In the genomic region with DNA sequence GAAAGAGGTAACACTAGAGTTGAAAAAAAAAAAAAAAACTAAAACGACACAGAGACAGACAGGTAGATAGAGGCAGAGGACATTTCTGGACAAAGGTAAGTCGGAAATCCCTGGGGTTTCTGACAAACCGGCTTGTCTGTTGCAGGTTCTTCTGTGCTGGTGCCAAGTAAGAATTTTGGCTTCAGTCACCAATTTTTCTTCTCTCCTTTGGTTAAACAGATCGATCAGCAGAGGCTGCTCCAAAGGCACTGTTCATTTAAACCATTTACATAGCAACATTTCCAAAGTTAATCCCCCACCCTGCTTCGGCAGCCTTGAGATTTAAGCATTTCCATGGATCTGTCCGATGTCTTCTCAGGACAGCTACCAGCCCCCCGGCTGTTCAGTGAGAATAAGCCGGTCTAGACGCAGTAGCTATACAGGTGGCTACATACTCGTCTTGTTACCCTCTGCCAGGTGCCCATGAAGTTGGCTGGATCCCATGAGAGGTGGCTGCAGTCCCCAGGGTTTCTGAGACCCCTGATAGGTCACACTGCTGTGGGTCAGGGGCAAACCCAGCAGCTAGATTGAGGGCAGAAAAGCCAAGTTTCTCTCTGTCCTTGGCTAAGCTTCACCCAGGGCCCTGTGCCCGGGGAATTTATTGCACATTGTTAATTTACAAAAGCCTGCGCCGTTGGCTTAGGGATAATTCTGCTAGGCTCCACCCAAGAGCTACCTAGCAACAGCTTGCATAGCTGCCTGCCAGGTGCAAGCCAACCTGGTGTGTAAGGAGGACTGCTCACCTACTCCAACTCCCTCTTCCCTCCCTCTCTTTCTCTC, we compare ENCODE assay signal across 14 mouse cellular contexts.
DNase-seq lines count a peak whose midpoint lies in the region; ATAC-seq and TF ChIP-seq lines count a peak whose summit lies in the region.
"Had no signal": no experiment of that assay in that cellular context is flagged by ENCODE, and none has a peak within 500 bp of the region (broad histone marks: within the 10 kb centered on the region; RNA-seq: fewer than 3 reads in every experiment).

No protein-coding gene starts in this region.

- ATAC-seq in heart, embryonic 13.5 days (ENCODE audit: extremely low read depth, insufficient number of reproducible peaks, low FRiP score, low TSS enrichment) = no peak
- ATAC-seq in heart, embryonic 12.5 days (ENCODE audit: insufficient number of reproducible peaks, low FRiP score) = no peak
- no peak for ATAC-seq in midbrain, postnatal 0 days (ENCODE audit: low FRiP score)
- no peak for ATAC-seq in midbrain, embryonic 14.5 days (ENCODE audit: low FRiP score, low TSS enrichment)
- no peak for ATAC-seq in neural tube, embryonic 15.5 days (ENCODE audit: low FRiP score)
- no peak for ATAC-seq in liver, embryonic 11.5 days (replicated peaks; ENCODE audit: low FRiP score)

- no peaks in the 10 kb centered on the region for H3K36me3 ChIP-seq in heart, embryonic 13.5 days
- no peaks in the 10 kb centered on the region for H3K36me3 ChIP-seq in heart, embryonic 12.5 days
- H3K36me3 ChIP-seq in midbrain, postnatal 0 days (ENCODE audit: insufficient read depth, low read length) = no peaks in the 10 kb centered on the region
- no peaks in the 10 kb centered on the region for H3K36me3 ChIP-seq in midbrain, embryonic 14.5 days (ENCODE audit: control insufficient read depth, insufficient read depth, low read length)
- no peaks in the 10 kb centered on the region for H3K36me3 ChIP-seq in neural tube, embryonic 15.5 days
- no peaks in the 10 kb centered on the region for H3K36me3 ChIP-seq in liver, embryonic 11.5 days (ENCODE audit: control insufficient read depth, insufficient read depth, low read length)
- H3K36me3 ChIP-seq: liver, embryonic 15.5 days; neural tube, embryonic 12.5 days had no signal

- peaks cover 49% of the 10 kb centered on the region for H3K27me3 ChIP-seq in heart, embryonic 13.5 days (replicated peaks)
- H3K27me3 ChIP-seq in heart, embryonic 12.5 days (replicated peaks) = peaks cover 28% of the 10 kb centered on the region
- peaks cover 6% of the 10 kb centered on the region; the same call in 1 of the 2 replicates for H3K27me3 ChIP-seq in midbrain, postnatal 0 days (ENCODE audit: insufficient read depth, low read length)
- no peaks in the 10 kb centered on the region for H3K27me3 ChIP-seq in midbrain, embryonic 14.5 days (ENCODE audit: control insufficient read depth, insufficient read depth, low read length)
- H3K27me3 ChIP-seq in neural tube, embryonic 15.5 days (replicated peaks) = no peaks in the 10 kb centered on the region
- H3K27me3 ChIP-seq in liver, embryonic 11.5 days (replicated peaks; ENCODE audit: control insufficient read depth, insufficient read depth, low read length) = no peaks in the 10 kb centered on the region; the same call in 1 of the 2 replicates
- H3K27me3 ChIP-seq: neural tube, embryonic 12.5 days; Patski had no signal

- 0 out of 2 replicates have a peak overlapping the region, but pooled peaks have one; percentile 64 for H3K4me2 ChIP-seq in heart, embryonic 13.5 days
- H3K4me2 ChIP-seq in heart, embryonic 12.5 days = no peak overlapping the region
- no peak overlapping the region for H3K4me2 ChIP-seq in midbrain, postnatal 0 days (ENCODE audit: low read depth, low read length, poor library complexity, severe bottlenecking)
- H3K4me2 ChIP-seq in midbrain, embryonic 14.5 days (ENCODE audit: low read length) = no peak overlapping the region
- H3K4me2 ChIP-seq in neural tube, embryonic 15.5 days = peak overlapping the region; percentile 42; the same call in 1 of the 2 replicates
- H3K4me2 ChIP-seq in liver, embryonic 11.5 days = no peak overlapping the region
- H3K4me2 ChIP-seq: liver, embryonic 15.5 days had no signal

- H3K9me3 ChIP-seq in heart, embryonic 13.5 days = no peaks in the 10 kb centered on the region
- H3K9me3 ChIP-seq in heart, embryonic 12.5 days (replicated peaks) = no peaks in the 10 kb centered on the region
- no peaks in the 10 kb centered on the region for H3K9me3 ChIP-seq in midbrain, postnatal 0 days (ENCODE audit: low read length)
- no peaks in the 10 kb centered on the region for H3K9me3 ChIP-seq in midbrain, embryonic 14.5 days (ENCODE audit: control insufficient read depth, low read length)
- H3K9me3 ChIP-seq in neural tube, embryonic 15.5 days (replicated peaks) = no peaks in the 10 kb centered on the region
- no peaks in the 10 kb centered on the region for H3K9me3 ChIP-seq in liver, embryonic 11.5 days (ENCODE audit: control insufficient read depth, low read length)
- H3K9me3 ChIP-seq: liver, embryonic 15.5 days; neural tube, embryonic 12.5 days had no signal

- TF ChIP-seq CTCF in midbrain, postnatal 0 days (IDR thresholded peaks at IDR 0.05) = no peak

- 59% methylated on average over 13 of the region's 13 CpGs for WGBS in heart, embryonic 13.5 days
- 59% methylated on average over 13 of the region's 13 CpGs for WGBS in heart, embryonic 12.5 days
- WGBS in midbrain, postnatal 0 days = 36% methylated on average over 13 of the region's 13 CpGs
- 49% methylated on average over 13 of the region's 13 CpGs for WGBS in midbrain, embryonic 14.5 days
- WGBS in neural tube, embryonic 15.5 days = 38% methylated on average over 13 of the region's 13 CpGs
- 58% methylated on average over 13 of the region's 13 CpGs for WGBS in liver, embryonic 11.5 days

- DNase-seq in midbrain, postnatal 0 days (ENCODE audit: low spot score) = peak; percentile 40
- no peak for DNase-seq in midbrain, embryonic 14.5 days
- DNase-seq in cerebellum, postnatal 10 days = peak; percentile 72 to 75
- no peak for DNase-seq in thymus, postnatal 0 days (ENCODE audit: low spot score)
- no peak for DNase-seq in liver, embryonic 11.5 days (ENCODE audit: low spot score)
- DNase-seq: adrenal gland, adult 8-10 months; heart, postnatal 14 days; kidney, adult 11 months had no signal

- 0 out of 2 replicates have a peak, but pooled peaks cover 3% of the 10 kb centered on the region for H3K4me1 ChIP-seq in heart, embryonic 13.5 days
- H3K4me1 ChIP-seq in heart, embryonic 12.5 days (replicated peaks) = no peaks in the 10 kb centered on the region
- H3K4me1 ChIP-seq in midbrain, postnatal 0 days (ENCODE audit: insufficient read depth, low read length) = peaks cover 2% of the 10 kb centered on the region; the same call in 1 of the 2 replicates
- peaks cover 5% of the 10 kb centered on the region; the same call in 1 of the 2 replicates for H3K4me1 ChIP-seq in midbrain, embryonic 14.5 days (ENCODE audit: control insufficient read depth, insufficient read depth, low read length)
- H3K4me1 ChIP-seq in neural tube, embryonic 15.5 days = peaks cover 25% of the 10 kb centered on the region
- no peaks in the 10 kb centered on the region for H3K4me1 ChIP-seq in liver, embryonic 11.5 days (replicated peaks; ENCODE audit: control insufficient read depth, insufficient read depth, low read length)
- H3K4me1 ChIP-seq: liver, embryonic 15.5 days had no signal

- H3K27ac ChIP-seq in heart, embryonic 13.5 days (replicated peaks) = no peak overlapping the region
- H3K27ac ChIP-seq in heart, embryonic 12.5 days (ENCODE audit: poor library complexity, severe bottlenecking) = no peak overlapping the region
- H3K27ac ChIP-seq in midbrain, postnatal 0 days (ENCODE audit: low read depth, low read length) = no peak overlapping the region
- no peak overlapping the region for H3K27ac ChIP-seq in midbrain, embryonic 14.5 days (replicated peaks; ENCODE audit: low read depth, low read length)
- H3K27ac ChIP-seq in neural tube, embryonic 15.5 days (replicated peaks) = no peak overlapping the region
- no peak overlapping the region for H3K27ac ChIP-seq in liver, embryonic 11.5 days (ENCODE audit: low read depth, low read length)
- H3K27ac ChIP-seq: liver, embryonic 15.5 days; neural tube, embryonic 12.5 days had no signal

- no peak overlapping the region for H3K9ac ChIP-seq in heart, embryonic 13.5 days
- H3K9ac ChIP-seq in heart, embryonic 12.5 days = no peak overlapping the region
- H3K9ac ChIP-seq in midbrain, postnatal 0 days (replicated peaks; ENCODE audit: low read length, poor library complexity, severe bottlenecking) = no peak overlapping the region
- no peak overlapping the region for H3K9ac ChIP-seq in midbrain, embryonic 14.5 days (replicated peaks; ENCODE audit: low read length)
- no peak overlapping the region for H3K9ac ChIP-seq in neural tube, embryonic 15.5 days (replicated peaks)
- H3K9ac ChIP-seq in liver, embryonic 11.5 days (ENCODE audit: low read depth, low read length) = no peak overlapping the region
- H3K9ac ChIP-seq: liver, embryonic 15.5 days; neural tube, embryonic 12.5 days had no signal

- no peak overlapping the region for H3K4me3 ChIP-seq in heart, embryonic 13.5 days
- H3K4me3 ChIP-seq in heart, embryonic 12.5 days = no peak overlapping the region
- no peak overlapping the region for H3K4me3 ChIP-seq in midbrain, postnatal 0 days (ENCODE audit: low read depth, low read length)
- H3K4me3 ChIP-seq in midbrain, embryonic 14.5 days (replicated peaks; ENCODE audit: low read depth, low read length) = no peak overlapping the region
- no peak overlapping the region for H3K4me3 ChIP-seq in neural tube, embryonic 15.5 days (replicated peaks)
- H3K4me3 ChIP-seq in liver, embryonic 11.5 days (ENCODE audit: low read depth, low read length) = no peak overlapping the region
- H3K4me3 ChIP-seq: liver, embryonic 15.5 days; neural tube, embryonic 12.5 days had no signal

Comparison
In these comparisons a context has a peak if more than half of its experiments do, and no peak if none do; other contexts are left out.
1. H3K4me2 ChIP-seq: peak in heart, embryonic 13.5 days (single experiment) and neural tube, embryonic 15.5 days (single experiment); none in heart, embryonic 12.5 days (single experiment), midbrain, postnatal 0 days (single experiment), midbrain, embryonic 14.5 days (single experiment) and liver, embryonic 11.5 days (single experiment).
2. DNase-seq: peak in midbrain, postnatal 0 days (single experiment) and cerebellum, postnatal 10 days (2 of 2); none in midbrain, embryonic 14.5 days (single experiment), thymus, postnatal 0 days (single experiment) and liver, embryonic 11.5 days (single experiment).